Mouse (Mus musculus) forebrain, embryonic 12.5 days (tissue): Measurements from ENCODE around the gene Nap1l1. TPM values are rescaled to one million over a fixed set of nuclear protein-coding genes. Genes with fewer than 3 reads are reported as not detected.
"Not testable (repeated sequence)": the region's sequence is repeated elsewhere in the genome, so short reads cannot be mapped to it uniquely, and the experiment has no call there.

Source experiments
- ATAC-seq: fragments of 200-750 bp; cut with Nextera tagmentation; 2 replicates; pipeline ENCODE4 v1.8.0; 2017; ENCODE audit warnings: moderate TSS enrichment; ENCODE audit not compliant: low FRiP score
- H3K27ac ChIP-seq: fragments of 300-500 bp; sonication (generic); 2 replicates; pipeline ENCODE4 v1.5.1; 2016; ENCODE audit warnings: mild to moderate bottlenecking
- H3K27me3 ChIP-seq: fragments of 300-500 bp; sonication (generic); 2 replicates; pipeline ENCODE4 v1.6.1; 2016; ENCODE audit warnings: mild to moderate bottlenecking
- H3K36me3 ChIP-seq: fragments of 300-500 bp; sonication (generic); replicated peaks from 2 replicates; pipeline ENCODE4 v1.6.1; 2016; ENCODE audit warnings: mild to moderate bottlenecking
- H3K4me1 ChIP-seq: fragments of 300-500 bp; sonication (generic); 2 replicates; pipeline ENCODE4 v1.6.1; 2016
- H3K4me2 ChIP-seq: fragments of 300-500 bp; sonication (generic); 2 replicates; pipeline ENCODE4 v1.6.1; 2016; ENCODE audit warnings: mild to moderate bottlenecking, moderate library complexity
- H3K4me3 ChIP-seq: fragments of 300-500 bp; sonication (generic); replicated peaks from 2 replicates; pipeline ENCODE4 v1.5.1; 2016; ENCODE audit warnings: mild to moderate bottlenecking
- H3K9ac ChIP-seq: fragments of 300-500 bp; sonication (generic); 2 replicates; pipeline ENCODE4 v1.6.1; 2016; ENCODE audit warnings: mild to moderate bottlenecking
- H3K9me3 ChIP-seq: fragments of 300-500 bp; sonication (generic); 2 replicates; pipeline ENCODE4 v1.6.1; 2016
- WGBS: fragments of 180-500 bp; shearing (Covaris S2); methylation state at CpG from one replicate; pipeline ENCODE4 v1.1.7; 2016; 5-methylcytosine and 5-hydroxymethylcytosine counted together
- polyA plus RNA-seq: library from polyadenylated mRNA; unstranded; fragments of >200 nt; fragmentation: Nextera tagmentation; extraction: Ambion mirVana; gene quantifications from 2 replicates; pipeline ENCODE4 v1.2.1, GENCODE M21; 2016

The Nap1l1 gene
- polyA plus RNA-seq, result 348 and 361 TPM in 2 replicates

GRCm38 (mm10) chr10:111472686-111473510, at the start of gene Nap1l1:
Gene Nap1l1 (plus strand): TSS chr10:111473223.
- Histone ChIP-seq H3K27ac (peak within 1 kb of the TSS; percentile 99), H3K4me1 (peaks cover 38% of the 10 kb centered on the region), H3K27me3 (no peaks in the 10 kb centered on the region), H3K9ac (peak within 1 kb of the TSS; percentile 98), H3K4me3 (peak within 1 kb of the TSS; percentile 98), H3K9me3 (no peaks in the 10 kb centered on the region), H3K36me3 (peaks cover 3% of the 10 kb centered on the region), H3K4me2 (peak within 1 kb of the TSS; percentile 66)
- ATAC-seq, result peak; percentile 100
- 0% methylated on average over 69 of the region's 80 CpGs for WGBS

- Histone ChIP-seq H3K9me3 (no peaks in the 10 kb centered on the region), H3K27ac (no peak overlapping the region)
Measured at GRCm38 (mm10) chr10:111426491-111426890, 46.5 kb upstream of the Nap1l1 start.

GRCm38 (mm10) chr10:111433502-111433901, 39.5 kb upstream of the Nap1l1 start:
- Histone ChIP-seq H3K27ac (no peak overlapping the region), H3K36me3 (no peaks in the 10 kb centered on the region), H3K4me3 (no peak overlapping the region), H3K27me3 (no peaks in the 10 kb centered on the region), H3K9ac (no peak overlapping the region), H3K4me2 (no peak overlapping the region), H3K9me3 (no peaks in the 10 kb centered on the region), H3K4me1 (no peaks in the 10 kb centered on the region)
- 88% methylated on average over 3 of the region's 3 CpGs for WGBS
- ATAC-seq, result no peak

More at GRCm38 (mm10) chr10:111426491-111426890, 46.5 kb upstream of the Nap1l1 start:
- Histone ChIP-seq H3K4me1 (peaks cover 12% of the 10 kb centered on the region), H3K36me3 (no peaks in the 10 kb centered on the region), H3K27me3 (no peaks in the 10 kb centered on the region), H3K4me3 (no peak overlapping the region), H3K4me2 (no peak overlapping the region), H3K9ac (no peak overlapping the region)
- 90% methylated on average over 1 of the region's 1 CpGs for WGBS
- ATAC-seq, result no peak

- Histone ChIP-seq H3K27me3 (no peaks in the 10 kb centered on the region), H3K36me3 (no peaks in the 10 kb centered on the region), H3K4me2 (no peak overlapping the region), H3K9me3 (no peaks in the 10 kb centered on the region), H3K9ac (no peak overlapping the region), H3K4me3 (no peak overlapping the region), H3K27ac (no peak overlapping the region), H3K4me1 (no peaks in the 10 kb centered on the region)
- 62% methylated on average over 3 of the region's 3 CpGs for WGBS
- no peak for ATAC-seq
Measured at GRCm38 (mm10) chr10:111441034-111441440, 32.0 kb upstream of the Nap1l1 start.

- Histone ChIP-seq H3K27me3 (no peaks in the 10 kb centered on the region), H3K27ac (no peak overlapping the region), H3K9me3 (no peaks in the 10 kb centered on the region), H3K9ac (no peak overlapping the region), H3K4me2 (no peak overlapping the region), H3K4me1 (no peaks in the 10 kb centered on the region), H3K36me3 (no peaks in the 10 kb centered on the region), H3K4me3 (no peak overlapping the region)
- WGBS, result 90% methylated on average over 9 of the region's 9 CpGs
- no peak for ATAC-seq
Measured at GRCm38 (mm10) chr10:111444199-111444598, 28.8 kb upstream of the Nap1l1 start.

- 25% methylated on average over 9 of the region's 9 CpGs for WGBS
- Histone ChIP-seq H3K9ac (no peak overlapping the region), H3K9me3 (no peaks in the 10 kb centered on the region), H3K36me3 (no peaks in the 10 kb centered on the region), H3K4me3 (no peak overlapping the region), H3K4me1 (no peaks in the 10 kb centered on the region), H3K27me3 (no peaks in the 10 kb centered on the region), H3K27ac (no peak overlapping the region), H3K4me2 (no peak overlapping the region)
- ATAC-seq, result no peak
Measured at GRCm38 (mm10) chr10:111445939-111446671, 26.9 kb upstream of the Nap1l1 start.

- not testable (repeated sequence) for H3K9me3 ChIP-seq, ATAC-seq, H3K4me2 ChIP-seq, H3K4me3 ChIP-seq, H3K27ac ChIP-seq, H3K9ac ChIP-seq, H3K36me3 ChIP-seq, H3K4me1 ChIP-seq, H3K27me3 ChIP-seq
- WGBS, result 89% methylated on average over 3 of the region's 3 CpGs
Measured at GRCm38 (mm10) chr10:111446672-111447008, 26.4 kb upstream of the Nap1l1 start.

- H3K9me3 ChIP-seq, H3K36me3 ChIP-seq, H3K4me2 ChIP-seq, H3K27ac ChIP-seq, H3K4me1 ChIP-seq, H3K27me3 ChIP-seq, H3K9ac ChIP-seq, ATAC-seq, H3K4me3 ChIP-seq: not testable (repeated sequence)
- 65% methylated on average over 5 of the region's 5 CpGs for WGBS
Measured at GRCm38 (mm10) chr10:111449662-111450061, 23.4 kb upstream of the Nap1l1 start.

- ATAC-seq, result no peak
- Histone ChIP-seq H3K9me3 (no peaks in the 10 kb centered on the region), H3K4me1 (no peaks in the 10 kb centered on the region), H3K4me3 (no peak overlapping the region), H3K27ac (no peak overlapping the region), H3K4me2 (no peak overlapping the region), H3K27me3 (no peaks in the 10 kb centered on the region; the same call in 1 of the 2 replicates), H3K9ac (no peak overlapping the region), H3K36me3 (no peaks in the 10 kb centered on the region)
- WGBS, result 97% methylated on average over 1 of the region's 1 CpGs
Measured at GRCm38 (mm10) chr10:111451683-111452322, 21.2 kb upstream of the Nap1l1 start.

- H3K36me3 ChIP-seq, result no peaks in the 10 kb centered on the region
- no peak overlapping the region for H3K4me2 ChIP-seq
- no peak overlapping the region for H3K9ac ChIP-seq
- ATAC-seq, result no peak
- no peaks in the 10 kb centered on the region for H3K4me1 ChIP-seq
- 91% methylated on average over 11 of the region's 11 CpGs for WGBS
- no peak overlapping the region for H3K27ac ChIP-seq
- H3K4me3 ChIP-seq, result no peak overlapping the region
- H3K27me3 ChIP-seq, result no peaks in the 10 kb centered on the region; the same call in 1 of the 2 replicates
- no peaks in the 10 kb centered on the region for H3K9me3 ChIP-seq
Measured at GRCm38 (mm10) chr10:111452426-111452825, 20.6 kb upstream of the Nap1l1 start.

GRCm38 (mm10) chr10:111454698-111455308, 18.2 kb upstream of the Nap1l1 start:
- H3K4me2 ChIP-seq, result no peak overlapping the region
- H3K27me3 ChIP-seq, result no peaks in the 10 kb centered on the region; the same call in 1 of the 2 replicates
- 92% methylated on average over 8 of the region's 8 CpGs for WGBS
- H3K4me1 ChIP-seq, result peaks cover 10% of the 10 kb centered on the region
- H3K4me3 ChIP-seq, result no peak overlapping the region
- H3K36me3 ChIP-seq, result no peaks in the 10 kb centered on the region
- ATAC-seq, result no peak
- H3K9ac ChIP-seq, result no peak overlapping the region
- no peak overlapping the region for H3K27ac ChIP-seq
- no peaks in the 10 kb centered on the region for H3K9me3 ChIP-seq

GRCm38 (mm10) chr10:111458088-111458487, 14.9 kb upstream of the Nap1l1 start:
- Histone ChIP-seq H3K9ac (no peak overlapping the region), H3K4me2 (no peak overlapping the region), H3K27ac (no peak overlapping the region), H3K4me1 (peaks cover 21% of the 10 kb centered on the region), H3K4me3 (no peak overlapping the region), H3K27me3 (no peaks in the 10 kb centered on the region; the same call in 1 of the 2 replicates), H3K9me3 (no peaks in the 10 kb centered on the region), H3K36me3 (no peaks in the 10 kb centered on the region)
- no peak for ATAC-seq
- 53% methylated on average over 7 of the region's 7 CpGs for WGBS
